Mouse (Mus musculus) liver, adult (tissue): ENCODE measurements at regions not wholly inside any gene's neighbourhood (a gene's known extent, or its start where the extent isn't known, plus 50 kb on each side); places are given as distances from the start of the nearest gene placed in this dataset.

Experiments used
- GATA4 ChIP-seq: IDR thresholded peaks from 2 replicates; pipeline ENCODE4 v1.6.1; 2014; ENCODE audit warnings: mild to moderate bottlenecking, low read length; ENCODE audit not compliant: insufficient replicate concordance

DNA sequence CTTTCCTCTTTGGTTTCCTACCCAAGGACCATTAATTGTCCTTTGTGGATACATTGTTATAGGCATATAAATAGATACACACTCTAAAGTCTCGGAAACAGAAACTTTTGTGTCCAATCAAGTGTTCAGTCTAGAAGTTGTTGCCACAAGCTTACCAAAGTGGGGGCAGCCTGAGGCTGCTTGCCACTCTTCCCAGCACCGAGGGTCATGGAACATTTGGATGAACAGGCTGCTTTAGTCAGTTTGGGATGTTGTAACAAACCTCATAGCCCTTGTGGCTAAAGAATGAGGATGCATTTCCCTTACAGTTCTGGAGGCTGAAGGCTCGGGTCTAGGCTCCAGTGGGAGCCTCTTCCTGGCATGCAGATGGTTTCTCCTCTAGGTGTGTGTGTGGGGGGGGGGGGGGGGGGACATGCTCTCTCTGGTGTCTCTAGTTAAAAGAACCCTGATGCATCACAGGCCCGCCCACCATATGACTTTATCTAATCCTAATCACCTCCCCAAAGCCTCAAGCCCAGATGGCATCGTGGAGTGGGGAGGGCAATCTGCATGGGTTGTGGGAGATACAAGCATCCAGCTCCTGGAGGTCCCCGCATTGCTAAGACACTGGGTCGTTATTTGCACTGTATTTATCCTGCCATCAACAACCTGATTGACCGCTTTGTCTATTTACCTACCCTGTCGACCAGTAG lies 152.7 kb downstream of the Evx1 start:
- TF ChIP-seq GATA4 = no peak

- TF ChIP-seq GATA4 = no peak
These were observed 157.5 kb downstream of the Evx1 start for GRCm38 (mm10) chr6:52470831-52471230.

DNA sequence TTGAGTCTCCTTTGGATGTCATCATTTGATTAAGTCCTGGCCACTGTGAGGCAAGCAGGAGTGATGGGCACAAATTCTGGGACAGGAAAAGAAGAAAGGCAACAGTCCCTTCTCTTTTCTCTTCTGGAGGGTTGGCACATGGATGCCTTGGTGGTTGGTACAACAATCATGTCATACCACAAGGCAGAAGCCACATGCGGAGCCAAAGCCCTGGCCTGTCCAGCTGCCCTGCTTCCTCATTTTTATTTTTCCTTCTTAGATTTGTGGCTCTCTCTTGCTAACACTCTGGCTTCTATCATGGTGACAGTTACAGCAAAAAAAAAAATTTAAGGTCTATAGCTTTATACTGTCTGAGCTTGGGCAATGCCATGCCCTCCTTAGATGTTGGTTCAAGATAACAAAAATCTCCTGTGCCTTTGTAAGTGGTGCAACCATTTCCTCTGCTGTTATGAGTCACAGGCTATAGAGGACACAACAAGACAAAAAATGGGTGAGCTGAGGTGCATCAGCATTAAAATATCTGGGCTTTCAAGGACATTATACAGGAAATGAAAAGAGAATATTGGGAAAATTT lies 158.2 kb downstream of the Evx1 start:
- TF ChIP-seq GATA4 = no peak

- no peak for TF ChIP-seq GATA4
These were observed 158.7 kb downstream of the Evx1 start for GRCm38 (mm10) chr6:52472008-52472407.

- TF ChIP-seq GATA4 = no peak
These were observed 159.8 kb downstream of the Evx1 start for GRCm38 (mm10) chr6:52473042-52473589.

DNA sequence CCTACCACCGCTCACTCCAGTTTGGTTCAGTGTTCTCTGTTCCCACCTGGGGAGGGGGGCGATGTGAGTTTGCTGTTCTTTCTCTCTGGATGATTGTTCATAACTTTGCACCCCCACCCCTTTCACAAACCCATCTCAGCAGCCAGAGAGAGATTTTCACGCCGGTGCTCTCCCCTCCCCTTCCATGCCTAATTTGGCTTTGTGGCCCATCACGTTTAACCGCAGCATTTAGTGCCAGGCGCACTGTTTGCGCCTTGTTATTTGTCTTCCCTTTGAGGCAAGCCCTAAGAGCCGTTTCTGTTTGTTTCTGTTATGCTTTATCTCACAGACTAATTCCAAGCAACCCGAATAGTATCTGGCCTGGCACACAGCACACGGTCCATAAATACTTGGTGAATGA lies 160.6 kb downstream of the Evx1 start:
- no peak for TF ChIP-seq GATA4

DNA sequence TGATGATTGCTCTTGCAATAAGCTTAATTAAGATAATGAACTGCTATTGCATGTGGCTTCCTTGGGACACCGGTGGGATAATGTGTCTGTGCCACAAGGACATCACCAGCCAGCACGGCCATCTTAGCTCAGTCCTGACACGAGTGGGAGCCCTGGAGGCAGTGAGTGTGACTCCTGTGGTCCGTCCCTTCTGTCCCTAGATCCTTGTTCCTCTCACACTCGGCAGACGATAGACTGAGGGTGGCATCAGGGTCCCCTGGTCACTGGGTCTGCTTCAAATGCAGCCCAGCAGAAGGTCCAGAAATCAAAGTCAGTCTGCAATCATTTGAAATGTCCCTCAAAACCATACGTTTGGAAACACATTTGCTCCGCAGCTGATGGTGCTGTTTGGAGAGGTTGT lies 162.4 kb downstream of the Evx1 start:
- TF ChIP-seq GATA4 = no peak

GRCm38 (mm10) chr6:52476907-52477306 lies 163.3 kb downstream of the Hibadh start:
- no peak for TF ChIP-seq GATA4

DNA sequence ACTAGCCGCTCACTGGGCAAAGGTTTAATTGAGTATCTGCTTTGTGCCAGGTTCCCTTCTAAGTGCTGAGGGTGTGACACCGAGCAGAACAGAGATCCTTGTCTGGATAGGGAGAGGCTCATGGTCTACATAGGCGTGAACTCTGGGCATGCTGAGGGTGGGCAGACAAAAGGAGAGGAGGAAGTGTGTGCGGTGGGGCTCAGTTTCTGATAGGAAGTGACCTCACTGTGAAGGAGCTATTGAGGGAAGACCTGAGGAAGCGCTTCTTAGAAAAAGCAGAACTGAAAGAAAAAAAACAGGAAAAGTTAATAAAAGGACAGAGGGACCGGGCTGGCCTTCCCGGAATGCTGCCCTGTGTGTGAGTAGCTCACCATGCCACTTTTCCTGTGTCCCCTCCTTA lies 162.8 kb downstream of the Hibadh start:
- TF ChIP-seq GATA4 = no peak

DNA sequence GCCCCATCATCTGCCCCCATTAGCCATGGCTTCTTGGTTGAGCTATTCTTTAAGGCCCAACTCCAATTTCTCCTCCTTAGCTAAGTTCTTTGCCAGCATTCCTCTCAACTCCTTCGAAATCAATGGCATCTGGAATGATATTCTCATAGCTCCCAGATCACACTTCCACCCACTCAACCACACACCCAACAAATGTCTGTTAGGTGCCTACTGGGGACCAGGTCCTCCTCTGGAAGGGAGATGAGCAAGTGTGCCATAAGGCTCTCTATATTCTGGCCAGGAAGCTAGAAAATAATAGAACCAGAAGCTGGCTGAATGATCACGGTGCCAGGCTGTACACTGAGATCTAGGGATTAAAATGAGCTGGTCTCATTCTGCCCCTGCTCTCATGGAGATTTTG lies 161.6 kb downstream of the Hibadh start:
- no peak for TF ChIP-seq GATA4

DNA sequence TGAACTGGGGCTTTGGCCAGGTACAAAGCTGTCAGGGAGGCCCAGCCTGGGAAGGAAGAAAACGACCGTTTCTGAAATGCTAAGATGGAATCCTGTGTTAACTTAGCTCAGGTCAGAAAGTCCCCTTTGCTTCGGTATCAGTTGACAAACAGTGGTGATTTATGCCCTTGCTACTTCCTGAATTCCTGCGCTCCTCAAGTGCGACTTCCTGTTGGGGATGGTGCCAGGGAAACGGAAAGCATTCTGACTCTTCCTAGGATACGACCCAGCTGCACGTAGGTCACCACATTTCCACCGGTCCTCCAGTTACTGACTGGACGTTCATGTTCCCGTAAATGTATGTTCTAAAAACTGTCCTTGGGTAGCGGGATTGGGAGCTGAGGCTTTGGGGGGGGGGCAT lies 161.0 kb downstream of the Hibadh start:
- peak; percentile 88; the same call in 1 of the 2 replicates for TF ChIP-seq GATA4

DNA sequence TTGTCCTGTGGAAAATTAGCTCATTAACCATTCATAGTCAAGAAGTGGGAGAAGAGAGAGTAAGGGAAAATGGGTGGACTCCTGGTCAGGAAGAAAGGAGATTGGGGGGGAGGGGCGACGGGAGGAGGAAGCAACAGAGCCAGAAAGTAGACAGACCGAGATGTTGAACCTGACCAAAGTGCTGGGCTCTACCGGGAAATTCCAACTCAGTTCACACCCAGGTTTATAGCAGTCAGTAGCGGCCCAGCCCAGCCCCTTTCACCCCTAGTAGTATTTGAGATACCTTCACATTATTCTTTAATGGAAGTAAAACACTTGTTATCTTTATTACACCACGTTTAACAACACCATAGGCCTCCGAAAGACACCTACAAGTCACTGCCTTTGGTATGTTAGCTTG lies 158.2 kb downstream of the Hibadh start:
- TF ChIP-seq GATA4 = no peak

DNA sequence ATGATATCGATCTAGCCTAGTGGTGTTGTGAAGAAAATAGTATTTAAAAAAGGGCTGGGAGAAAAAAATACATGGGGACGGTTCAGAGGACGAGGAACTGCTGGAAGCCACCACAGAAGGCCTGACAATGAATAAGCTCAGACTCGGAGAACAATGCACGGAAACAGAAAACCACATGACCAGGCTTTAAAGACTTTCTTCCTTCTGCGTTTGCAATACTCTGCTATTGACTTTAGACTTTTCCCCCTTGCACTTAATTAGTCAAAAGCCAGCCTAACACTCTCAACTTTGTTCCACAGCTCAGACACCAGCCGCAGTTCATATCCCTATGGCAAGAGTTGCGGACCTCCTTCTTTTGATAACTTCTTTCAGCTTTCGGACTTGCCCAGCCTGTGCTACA lies 154.0 kb downstream of the Hibadh start:
- no peak for TF ChIP-seq GATA4

DNA sequence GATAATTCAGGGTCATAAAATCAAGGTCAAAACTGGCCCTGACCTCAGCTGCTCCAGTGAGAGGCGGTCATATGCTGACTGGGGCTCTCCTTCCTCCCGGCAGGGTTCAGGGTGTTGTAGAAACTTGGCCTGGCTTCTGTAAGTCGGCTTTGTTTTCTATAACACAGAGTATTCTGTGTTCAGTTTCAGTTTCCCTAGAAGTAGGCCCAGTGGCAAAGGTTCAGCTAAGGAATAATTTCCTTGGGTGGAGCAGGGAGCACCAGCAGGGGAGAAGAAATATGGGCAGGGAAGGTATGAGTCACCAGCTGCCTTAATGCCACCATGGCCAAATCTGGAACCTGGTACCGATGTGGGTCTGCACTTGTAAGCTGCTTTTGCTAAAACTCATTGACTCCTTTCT lies 153.5 kb downstream of the Hibadh start:
- no peak for TF ChIP-seq GATA4

GRCm38 (mm10) chr6:52487861-52488260 lies 152.3 kb downstream of the Hibadh start:
- no peak for TF ChIP-seq GATA4

DNA sequence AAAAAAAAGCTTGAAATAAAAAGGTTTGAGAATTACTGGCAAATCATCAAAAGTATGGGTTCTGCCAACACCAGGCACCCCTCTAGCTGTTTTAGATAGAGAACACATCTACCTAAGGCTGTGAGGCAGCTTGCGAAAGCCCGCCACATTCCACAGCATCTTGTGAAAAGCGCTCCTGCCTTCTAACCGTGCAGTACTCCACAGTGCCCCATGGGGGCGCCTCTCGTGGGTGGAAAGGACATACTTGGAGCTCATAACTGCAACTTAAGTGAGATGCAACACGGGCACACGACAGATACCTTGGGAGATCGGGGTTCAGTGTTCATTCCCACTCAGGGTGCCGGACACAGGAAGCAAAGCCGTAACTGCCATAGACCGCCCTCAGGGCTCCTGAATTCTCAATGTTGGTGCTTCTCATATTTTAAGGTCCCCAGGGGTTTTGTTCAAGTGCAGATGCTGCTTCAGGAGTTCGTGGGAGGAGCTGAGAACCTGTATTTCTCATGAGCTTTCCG lies 149.9 kb downstream of the Hibadh start:
- no peak for TF ChIP-seq GATA4
